Mouse (Mus musculus) cerebellum, adult 9-11 months (tissue): ENCODE data around the gene Erbin.

ENCODE experiments used
- DNase-seq: peaks from one replicate; pipeline ENCODE4 v3.0.0; 2022

The Erbin gene

GRCm38 (mm10) chr13:103910598-103910997 is 9.7 kb downstream of the Erbin start:
- no peak for DNase-seq

- DNase-seq, result no peak
Observed at GRCm38 (mm10) chr13:103909894-103910293, 10.4 kb downstream of the Erbin start.

- DNase-seq, result no peak
Observed at GRCm38 (mm10) chr13:103900015-103900414, 20.3 kb downstream of the Erbin start.

- no peak for DNase-seq
Observed at GRCm38 (mm10) chr13:103897606-103898005, 22.7 kb downstream of the Erbin start.

GRCm38 (mm10) chr13:103893065-103893464 is 27.2 kb downstream of the Erbin start:
- DNase-seq, result no peak

GRCm38 (mm10) chr13:103890038-103890437 is 30.3 kb downstream of the Erbin start:
- DNase-seq, result no peak

- DNase-seq, result no peak
Observed at GRCm38 (mm10) chr13:103886503-103886902, 33.8 kb downstream of the Erbin start.

- DNase-seq, result no peak
Observed at GRCm38 (mm10) chr13:103881200-103881599, 39.1 kb downstream of the Erbin start.

- no peak for DNase-seq
Observed at GRCm38 (mm10) chr13:103876743-103877142, 43.6 kb downstream of the Erbin start.

GRCm38 (mm10) chr13:103875823-103876514 is 44.3 kb downstream of the Erbin start:
- no peak for DNase-seq

GRCm38 (mm10) chr13:103870786-103871185 is 49.5 kb downstream of the Erbin start:
- no peak for DNase-seq

- no peak for DNase-seq
Observed at GRCm38 (mm10) chr13:103870117-103870516, 50.2 kb downstream of the Erbin start.

GRCm38 (mm10) chr13:103868875-103869274 is 51.4 kb downstream of the Erbin start:
- no peak for DNase-seq

- DNase-seq, result no peak
Observed at GRCm38 (mm10) chr13:103862041-103862440, 58.3 kb downstream of the Erbin start.

GRCm38 (mm10) chr13:103859041-103859440 is 61.3 kb downstream of the Erbin start:
- DNase-seq, result no peak

GRCm38 (mm10) chr13:103847614-103848013 is 72.7 kb downstream of the Erbin start:
- DNase-seq, result no peak

GRCm38 (mm10) chr13:103841287-103842201 is 78.8 kb downstream of the Erbin start:
- DNase-seq, result no peak

- no peak for DNase-seq
Observed at GRCm38 (mm10) chr13:103838619-103839018, 81.7 kb downstream of the Erbin start.

- no peak for DNase-seq
Observed at GRCm38 (mm10) chr13:103829623-103830135, 90.6 kb downstream of the Erbin start.

GRCm38 (mm10) chr13:103822270-103822669 is 98.0 kb downstream of the Erbin start:
- no peak for DNase-seq

- DNase-seq, result no peak
Observed at GRCm38 (mm10) chr13:103819377-103819776, 100.9 kb downstream of the Erbin start.

- no peak for DNase-seq
Observed at GRCm38 (mm10) chr13:103817935-103818334, 102.4 kb downstream of the Erbin start.

- DNase-seq, result no peak
Observed at GRCm38 (mm10) chr13:103807464-103807863, 112.8 kb downstream of the Erbin start.
